ENCODE assay signal across 27 mouse cellular contexts in the genomic region with DNA sequence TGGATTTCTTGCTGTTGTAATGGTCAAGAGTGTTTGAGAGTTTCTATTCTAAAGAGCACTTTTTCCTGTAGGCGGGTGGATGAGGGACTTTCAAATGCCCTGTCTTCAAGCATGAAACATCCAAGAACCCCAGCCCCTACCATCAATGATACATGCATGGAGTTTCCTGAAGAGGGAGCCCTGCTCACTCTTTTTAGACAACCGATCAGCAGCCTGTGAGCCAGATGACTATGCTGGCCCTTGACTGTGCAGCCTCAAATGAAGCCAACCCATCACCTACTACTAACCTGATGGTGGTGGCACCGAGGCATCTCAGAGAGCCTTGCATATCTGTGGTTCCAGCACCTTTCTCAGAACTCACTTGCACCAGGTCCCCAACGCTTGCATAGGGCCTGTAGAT. TPM values are rescaled to one million over a fixed set of nuclear protein-coding genes. Genes with fewer than 3 reads are reported as not detected.
DNase-seq lines count a peak whose midpoint lies in the region; ATAC-seq and TF ChIP-seq lines count a peak whose summit lies in the region.
"Had no signal": no experiment of that assay in that cellular context is flagged by ENCODE, and none has a peak within 500 bp of the region (broad histone marks: within the 10 kb centered on the region; RNA-seq: fewer than 3 reads in every experiment).

No protein-coding gene starts in this region.

- no peak for TF ChIP-seq POLR2A in cerebellum, adult 2 months (IDR thresholded peaks at IDR 0.05; ENCODE audit: borderline replicate concordance, insufficient read depth, low read length)

- no peak for DNase-seq in cerebellum, adult 2 months
- DNase-seq in cerebellum, adult 9-11 months: no peak
- no peak for DNase-seq in liver, postnatal 0 days
- peak; percentile 32 for DNase-seq in ES-CJ7 (ENCODE audit: low read depth, low spot score)
- no peak for DNase-seq in stomach, postnatal 0 days (ENCODE audit: low spot score)
- no peak for DNase-seq in spleen, adult 12 weeks (ENCODE audit: low spot score)
- no peak for DNase-seq in ovary, adult 18-20 months (ENCODE audit: low spot score)
- DNase-seq: adrenal gland, adult 2 months; gastrocnemius, adult 2 months; heart, postnatal 4 days; kidney, adult 9 months; kidney, postnatal 25 days; lung, adult 2 months; retina, postnatal 1 day; right cerebral cortex, postnatal 25 days had no signal

- no peak overlapping the region for H3K4me3 ChIP-seq in cerebellum, adult 2 months (replicated peaks; ENCODE audit: insufficient read depth, low read depth, low read length)
- no peak overlapping the region for H3K4me3 ChIP-seq in liver, postnatal 0 days (ENCODE audit: low read depth, low read length)
- H3K4me3 ChIP-seq in liver, embryonic 12.5 days: no peak overlapping the region
- no peak overlapping the region for H3K4me3 ChIP-seq in stomach, postnatal 0 days (ENCODE audit: low read depth, low read length)
- H3K4me3 ChIP-seq: forebrain, embryonic 13.5 days; gastrocnemius, adult 2 months; heart, embryonic 10.5 days; hindbrain, embryonic 15.5 days; intestine, embryonic 15.5 days; limb, embryonic 12.5 days; megakaryocyte, embryonic 14.5 days; midbrain, embryonic 13.5 days; neural tube, embryonic 12.5 days; stomach, embryonic 15.5 days had no signal

- no peaks in the 10 kb centered on the region for H3K9me3 ChIP-seq in liver, postnatal 0 days (ENCODE audit: low read length)
- no peaks in the 10 kb centered on the region for H3K9me3 ChIP-seq in liver, embryonic 12.5 days (replicated peaks)
- H3K9me3 ChIP-seq in stomach, postnatal 0 days (ENCODE audit: control insufficient read depth, low read length): no peaks in the 10 kb centered on the region
- H3K9me3 ChIP-seq: forebrain, embryonic 13.5 days; heart, embryonic 10.5 days; hindbrain, embryonic 15.5 days; intestine, embryonic 15.5 days; limb, embryonic 12.5 days; megakaryocyte, embryonic 14.5 days; midbrain, embryonic 13.5 days; neural tube, embryonic 12.5 days; stomach, embryonic 15.5 days had no signal

- H3K4me1 ChIP-seq in cerebellum, adult 2 months (ENCODE audit: control insufficient read depth, insufficient read depth, low read length): peaks cover 13% of the 10 kb centered on the region
- peaks cover 4% of the 10 kb centered on the region; the same call in 1 of the 2 replicates for H3K4me1 ChIP-seq in liver, postnatal 0 days (ENCODE audit: insufficient read depth)
- H3K4me1 ChIP-seq in liver, embryonic 12.5 days: no peaks in the 10 kb centered on the region
- H3K4me1 ChIP-seq in stomach, postnatal 0 days (replicated peaks; ENCODE audit: control insufficient read depth, insufficient read depth): peaks cover 3% of the 10 kb centered on the region; the same call in 1 of the 2 replicates
- H3K4me1 ChIP-seq: forebrain, embryonic 13.5 days; midbrain, embryonic 13.5 days had no signal

- H3K36me3 ChIP-seq in liver, postnatal 0 days (replicated peaks; ENCODE audit: insufficient read depth, low read length): no peaks in the 10 kb centered on the region
- no peaks in the 10 kb centered on the region for H3K36me3 ChIP-seq in liver, embryonic 12.5 days
- no peaks in the 10 kb centered on the region for H3K36me3 ChIP-seq in stomach, postnatal 0 days (ENCODE audit: control insufficient read depth, insufficient read depth, low read length)
- H3K36me3 ChIP-seq: heart, embryonic 10.5 days; hindbrain, embryonic 15.5 days; intestine, embryonic 15.5 days; limb, embryonic 12.5 days; midbrain, embryonic 13.5 days; neural tube, embryonic 12.5 days; stomach, embryonic 15.5 days had no signal

- H3K27me3 ChIP-seq in cerebellum, adult 2 months (ENCODE audit: control insufficient read depth, insufficient read depth, low read length): no peaks in the 10 kb centered on the region
- H3K27me3 ChIP-seq in liver, postnatal 0 days (ENCODE audit: insufficient read depth, low read length): peaks cover 18% of the 10 kb centered on the region; the same call in 1 of the 2 replicates
- peaks cover 50% of the 10 kb centered on the region for H3K27me3 ChIP-seq in liver, embryonic 12.5 days (replicated peaks)
- no peaks in the 10 kb centered on the region for H3K27me3 ChIP-seq in stomach, postnatal 0 days (ENCODE audit: control insufficient read depth, insufficient read depth, low read length)
- H3K27me3 ChIP-seq: forebrain, embryonic 13.5 days; intestine, embryonic 15.5 days; midbrain, embryonic 13.5 days; stomach, embryonic 15.5 days had no signal

- ATAC-seq in liver, postnatal 0 days: no peak
- ATAC-seq in liver, embryonic 12.5 days: no peak
- no peak for ATAC-seq in stomach, postnatal 0 days (ENCODE audit: low FRiP score, low TSS enrichment)
- ATAC-seq: forebrain, embryonic 13.5 days; intestine, embryonic 15.5 days; midbrain, embryonic 13.5 days had no signal

- 71% methylated on average over 4 of the region's 4 CpGs for WGBS in cerebellum, adult 2 months
- WGBS in liver, postnatal 0 days (ENCODE audit: insufficient replicate concordance): 62% methylated on average over 4 of the region's 4 CpGs
- 53% methylated on average over 4 of the region's 4 CpGs for WGBS in liver, embryonic 12.5 days (ENCODE audit: insufficient replicate concordance)
- WGBS in stomach, postnatal 0 days: 74% methylated on average over 4 of the region's 4 CpGs

- TF ChIP-seq EP300 in liver, postnatal 0 days (IDR thresholded peaks at IDR 0.05; ENCODE audit: low read depth): no peak
- no peak for TF ChIP-seq EP300 in stomach, postnatal 0 days (optimal IDR thresholded peaks at IDR 0.05)

- H3K9ac ChIP-seq in liver, postnatal 0 days (replicated peaks): no peak overlapping the region
- H3K9ac ChIP-seq in liver, embryonic 12.5 days: no peak overlapping the region
- H3K9ac ChIP-seq in stomach, postnatal 0 days (ENCODE audit: low read length): no peak overlapping the region
- H3K9ac ChIP-seq: forebrain, embryonic 13.5 days; hindbrain, embryonic 15.5 days; intestine, embryonic 15.5 days; limb, embryonic 12.5 days; midbrain, embryonic 13.5 days; neural tube, embryonic 12.5 days; stomach, embryonic 15.5 days had no signal

- H3K27ac ChIP-seq in cerebellum, adult 2 months (ENCODE audit: insufficient read depth, low read length): no peak overlapping the region
- H3K27ac ChIP-seq in liver, postnatal 0 days (ENCODE audit: low read depth): no peak overlapping the region
- no peak overlapping the region for H3K27ac ChIP-seq in liver, embryonic 12.5 days
- no peak overlapping the region for H3K27ac ChIP-seq in stomach, postnatal 0 days (replicated peaks)
- H3K27ac ChIP-seq: forebrain, embryonic 13.5 days; gastrocnemius, adult 2 months; heart, embryonic 10.5 days; hindbrain, embryonic 15.5 days; intestine, embryonic 15.5 days; limb, embryonic 12.5 days; midbrain, embryonic 13.5 days; neural tube, embryonic 12.5 days; stomach, embryonic 15.5 days had no signal

- H3K4me2 ChIP-seq in liver, postnatal 0 days (ENCODE audit: low read depth, low read length): no peak overlapping the region
- H3K4me2 ChIP-seq in liver, embryonic 12.5 days: no peak overlapping the region
- H3K4me2 ChIP-seq in stomach, postnatal 0 days (replicated peaks; ENCODE audit: low read depth): no peak overlapping the region
- H3K4me2 ChIP-seq: forebrain, embryonic 13.5 days; hindbrain, embryonic 15.5 days; intestine, embryonic 15.5 days; limb, embryonic 12.5 days; liver, embryonic 11.5 days; midbrain, embryonic 13.5 days; neural tube, embryonic 12.5 days; stomach, embryonic 15.5 days had no signal

- 0 out of 2 replicates have a peak, but pooled peaks have one; percentile 10 for TF ChIP-seq CTCF in cerebellum, adult 2 months (IDR thresholded peaks at IDR 0.05; ENCODE audit: borderline replicate concordance, insufficient read depth, low read depth, low read length)
- peak; percentile 27; the same call in 1 of the 2 replicates for TF ChIP-seq CTCF in liver, postnatal 0 days (IDR thresholded peaks at IDR 0.05; ENCODE audit: low read depth)
- peak; percentile 35 for TF ChIP-seq CTCF in stomach, postnatal 0 days (IDR thresholded peaks at IDR 0.05; ENCODE audit: low read depth)

RNA-seq across cellular contexts. Expression of a gene that starts 0.7 kb away (rescaled TPM):
- 38.2 and 43.5 TPM in 2 replicates for polyA plus RNA-seq in cerebellum, adult 2 months (2012; rRNA removed)
- not detected in 2 replicates for polyA plus RNA-seq in liver, postnatal 0 days (2015; fragmentation: Nextera tagmentation; extraction: Ambion mirVana)
- not detected in 2 replicates for polyA plus RNA-seq in liver, embryonic 12.5 days (2016; fragmentation: Nextera tagmentation; extraction: Ambion mirVana)
- polyA plus RNA-seq in stomach, postnatal 0 days (2015; fragmentation: Nextera tagmentation; extraction: Ambion mirVana): 0.29 and 0.30 TPM in 2 replicates
- polyA plus RNA-seq: adrenal gland, adult 2 months; heart, embryonic 10.5 days; intestine, embryonic 15.5 days; limb, embryonic 12.5 days; liver, embryonic 11.5 days; spleen, adult 2 months; stomach, embryonic 15.5 days had no signal

RNA-seq across cellular contexts. Expression of a gene that starts 25.0 kb away (rescaled TPM):
- 39.6 and 39.7 TPM in 2 replicates for polyA plus RNA-seq in cerebellum, adult 2 months (2012; rRNA removed)
- 16.2 and 16.9 TPM in 2 replicates for polyA plus RNA-seq in liver, postnatal 0 days (2015; fragmentation: Nextera tagmentation; extraction: Ambion mirVana)
- polyA plus RNA-seq in liver, embryonic 12.5 days (2016; fragmentation: Nextera tagmentation; extraction: Ambion mirVana): 18.5 and 18.6 TPM in 2 replicates
- 25.0 and 26.6 TPM in 2 replicates for polyA plus RNA-seq in stomach, postnatal 0 days (2015; fragmentation: Nextera tagmentation; extraction: Ambion mirVana)

Comparison
In these comparisons a context has a peak if more than half of its experiments do, and no peak if none do; other contexts are left out.
1. RNA of a gene that starts 0.7 kb away (polyA plus RNA-seq): 38.2 to 43.5 TPM in cerebellum, adult 2 months; 0.29 to 0.30 TPM in stomach, postnatal 0 days, not detected in liver, postnatal 0 days and not detected in liver, embryonic 12.5 days; every median in the first group is over 10 times any median in the second.
2. Peak in every context shown above with its lines, with median percentiles within 50 percentile points of each other: CTCF ChIP-seq.